Mouse (Mus musculus) cerebellum, adult 9-11 months (tissue): ENCODE measurements around the gene Gm4981.
"Not testable (repeated sequence)": the region's sequence is repeated elsewhere in the genome, so short reads cannot be mapped to it uniquely, and the experiment has no call there.

Experiments
- DNase-seq: peaks from one replicate; pipeline ENCODE4 v3.0.0; 2022

Gm4981 gene

DNA sequence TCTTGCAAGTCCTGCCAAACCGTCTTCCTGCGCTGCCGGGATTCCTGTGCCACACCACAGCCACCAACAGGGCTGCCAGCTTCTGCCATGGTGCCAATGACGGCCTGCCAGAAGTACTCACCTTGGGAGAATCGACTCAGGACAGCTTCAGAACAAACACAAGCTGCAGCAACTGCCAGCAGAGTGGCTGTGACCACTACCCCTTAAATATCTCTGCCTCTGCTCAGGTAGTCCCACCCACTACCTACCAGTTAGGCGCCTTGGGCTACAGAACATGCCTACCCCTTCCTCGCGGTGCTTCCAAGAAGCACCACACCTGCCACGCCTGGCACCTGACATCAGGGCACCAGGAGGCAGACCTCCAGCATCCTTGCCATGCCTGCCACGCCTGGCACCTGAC, at the start of gene Gm4981:
Gm4981 (minus strand) TSS at position 89 of the 400 bp plus-strand sequence.
- DNase-seq, result no peak

DNA sequence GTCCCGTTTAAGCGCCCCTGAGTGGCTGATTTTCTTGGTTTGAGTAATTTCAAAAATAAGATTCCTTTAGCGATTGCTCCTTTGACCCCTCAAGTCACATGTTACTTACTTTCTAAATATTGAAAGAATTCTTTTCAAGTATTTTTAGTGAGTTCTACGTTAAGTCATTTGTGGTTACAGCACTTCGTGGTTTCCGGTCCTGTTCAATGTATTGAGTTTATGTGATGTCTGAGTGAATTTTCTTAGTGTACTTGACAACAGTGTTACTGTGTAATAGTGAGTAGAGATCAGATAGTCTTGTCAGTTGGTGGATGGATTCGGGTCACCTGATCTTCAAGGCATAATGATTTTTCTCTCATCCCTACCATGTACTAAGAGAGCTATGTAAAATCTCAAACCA, 45.7 kb upstream of the Gm4981 start:
- no peak for DNase-seq

GRCm38 (mm10) chr10:58258466-58258865, 22.0 kb upstream of the Gm4981 start:
- no peak for DNase-seq

DNA sequence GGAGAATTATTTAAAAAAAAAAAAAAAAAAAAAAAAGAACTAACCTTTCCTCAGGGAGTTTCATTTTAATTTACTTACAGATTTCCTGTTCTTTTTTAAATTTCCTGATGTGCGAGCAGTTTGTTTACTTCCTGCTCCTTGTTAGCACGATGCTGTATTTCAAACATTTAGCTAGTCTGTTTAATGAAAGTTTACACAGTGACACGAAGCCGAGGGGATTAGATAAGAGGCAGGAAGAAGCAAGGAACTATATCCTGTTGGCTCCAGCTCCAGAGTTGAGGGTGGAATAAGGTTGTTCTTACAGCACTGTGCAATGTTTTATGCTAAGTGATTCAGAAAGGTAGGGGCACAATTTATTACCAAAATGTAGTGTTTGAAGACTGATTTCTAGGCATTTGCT, 19.5 kb upstream of the Gm4981 start:
- DNase-seq, result no peak

- DNase-seq, result peak; percentile 93
These were observed 18.9 kb upstream of the Gm4981 start, which contains the start of gene Gcc2 for GRCm38 (mm10) chr10:58255213-58255892. TSS of gene Gcc2 (plus strand) at chr10:58255497.

- DNase-seq, result peak; percentile 17
These were observed 18.2 kb upstream of the Gm4981 start for GRCm38 (mm10) chr10:58254635-58255175.

DNA sequence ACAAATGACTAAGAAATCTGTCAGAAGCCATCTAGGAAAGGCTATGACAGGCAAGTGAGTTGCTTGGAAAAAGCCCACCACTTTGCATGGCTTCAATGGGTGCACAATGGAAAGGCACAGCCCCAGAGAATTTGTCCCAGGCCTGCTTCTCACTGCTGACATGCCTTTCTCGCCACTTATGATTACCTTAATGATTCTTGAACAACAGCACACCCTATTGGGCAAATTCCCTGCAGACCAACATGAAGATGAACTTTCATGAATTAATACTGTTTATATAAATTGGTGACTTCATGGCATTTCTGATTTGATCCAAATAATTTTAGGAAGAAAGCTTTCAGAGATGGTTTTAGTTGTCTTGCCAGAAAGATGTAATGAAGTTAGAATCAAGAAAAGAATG, 13.0 kb upstream of the Gm4981 start:
- DNase-seq, result no peak

DNA sequence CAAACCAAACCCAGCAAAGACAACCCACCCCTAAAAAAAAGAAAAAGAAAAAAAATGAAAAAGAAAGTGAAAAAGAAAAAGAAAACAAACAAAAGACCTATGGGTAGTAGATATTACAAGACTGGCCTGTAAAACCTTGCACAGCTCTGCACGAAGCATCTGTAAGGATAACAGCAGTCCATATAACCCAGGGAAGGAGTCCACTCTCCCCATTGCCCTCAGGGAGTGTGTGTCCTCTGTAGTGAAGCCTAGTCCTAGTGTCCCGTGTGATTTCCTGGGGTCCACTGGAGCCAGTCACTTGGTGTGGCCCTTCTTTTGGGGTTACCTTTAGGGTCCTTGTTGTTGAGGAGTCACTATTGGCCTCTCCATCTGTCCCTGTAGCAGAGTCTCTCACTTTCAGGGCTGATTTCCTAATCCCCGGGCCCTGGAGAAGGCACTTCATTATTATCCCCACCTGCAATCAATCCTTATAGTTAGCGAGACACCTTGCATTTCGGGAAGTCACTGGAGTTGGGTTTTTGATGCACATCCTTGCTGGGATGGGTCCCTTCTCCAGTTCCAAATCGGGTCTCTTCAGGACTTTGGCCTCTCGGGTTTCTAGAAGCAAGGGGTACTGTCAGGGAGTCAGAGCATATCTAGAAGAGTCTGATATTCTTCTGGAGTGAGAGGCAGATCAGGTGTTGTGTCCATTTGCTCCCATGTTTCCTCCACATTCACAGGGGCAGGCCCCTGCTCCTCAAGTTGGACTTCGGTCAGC, 2.7 kb upstream of the Gm4981 start:
- DNase-seq, result peak; percentile 49

GRCm38 (mm10) chr10:58234985-58235384, 1.5 kb downstream of the Gm4981 start:
- peak; percentile 22 for DNase-seq

DNA sequence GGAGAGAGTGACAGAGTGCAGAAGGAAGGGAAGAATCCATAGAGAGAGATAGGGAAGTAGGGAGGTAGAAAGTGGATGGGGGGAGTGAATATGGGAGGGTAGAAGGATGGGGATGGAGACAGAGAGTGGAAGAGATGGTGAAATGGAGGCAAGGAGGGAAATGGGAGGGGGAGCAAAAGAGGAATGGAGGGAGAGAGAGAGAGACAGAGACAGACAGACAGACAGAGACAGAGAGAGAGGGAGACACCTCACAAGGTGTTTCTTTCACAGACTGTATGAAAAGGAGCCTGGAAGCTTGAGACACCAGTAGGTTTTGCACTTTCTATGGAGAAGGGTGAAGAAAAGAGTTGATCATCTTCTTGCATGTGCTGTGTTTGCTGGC, 2.8 kb downstream of the Gm4981 start:
- DNase-seq, result not testable (repeated sequence)

DNA sequence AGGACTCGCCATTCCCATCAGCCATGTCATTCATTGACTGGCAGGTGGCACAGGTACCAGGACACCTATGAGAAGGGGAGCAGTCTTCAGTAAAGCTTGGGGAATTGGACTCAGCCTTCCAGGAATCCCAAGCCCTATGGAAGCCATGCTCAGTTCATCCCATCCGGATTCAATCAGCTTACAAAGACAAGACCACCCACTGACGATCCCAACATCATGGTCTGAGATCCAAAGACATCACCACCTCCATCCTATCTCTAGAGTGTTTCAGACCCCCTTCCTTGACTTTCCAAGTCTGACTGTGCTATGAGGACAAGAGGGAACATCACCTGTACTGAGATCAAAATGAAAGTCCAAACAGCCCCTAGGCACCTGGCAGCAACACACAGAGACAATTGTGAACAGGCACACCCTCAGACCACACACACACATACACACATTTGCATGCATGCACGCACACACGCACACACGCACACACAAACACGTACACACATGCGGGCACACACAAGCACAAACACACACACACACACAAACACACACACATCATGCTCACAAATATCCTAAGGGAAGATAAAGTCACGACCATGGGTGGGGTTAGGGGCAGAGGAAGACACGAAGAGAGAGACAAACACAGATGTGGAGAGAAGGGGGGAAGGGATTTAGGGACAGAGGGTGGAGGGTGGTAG, 3.3 kb downstream of the Gm4981 start:
- DNase-seq, result peak; percentile 37

GRCm38 (mm10) chr10:58232641-58232969, 3.9 kb downstream of the Gm4981 start, which contains the start of gene Duxf3:
TSS of gene Duxf3 (minus strand) at chr10:58232675.
- not testable (repeated sequence) for DNase-seq

DNA sequence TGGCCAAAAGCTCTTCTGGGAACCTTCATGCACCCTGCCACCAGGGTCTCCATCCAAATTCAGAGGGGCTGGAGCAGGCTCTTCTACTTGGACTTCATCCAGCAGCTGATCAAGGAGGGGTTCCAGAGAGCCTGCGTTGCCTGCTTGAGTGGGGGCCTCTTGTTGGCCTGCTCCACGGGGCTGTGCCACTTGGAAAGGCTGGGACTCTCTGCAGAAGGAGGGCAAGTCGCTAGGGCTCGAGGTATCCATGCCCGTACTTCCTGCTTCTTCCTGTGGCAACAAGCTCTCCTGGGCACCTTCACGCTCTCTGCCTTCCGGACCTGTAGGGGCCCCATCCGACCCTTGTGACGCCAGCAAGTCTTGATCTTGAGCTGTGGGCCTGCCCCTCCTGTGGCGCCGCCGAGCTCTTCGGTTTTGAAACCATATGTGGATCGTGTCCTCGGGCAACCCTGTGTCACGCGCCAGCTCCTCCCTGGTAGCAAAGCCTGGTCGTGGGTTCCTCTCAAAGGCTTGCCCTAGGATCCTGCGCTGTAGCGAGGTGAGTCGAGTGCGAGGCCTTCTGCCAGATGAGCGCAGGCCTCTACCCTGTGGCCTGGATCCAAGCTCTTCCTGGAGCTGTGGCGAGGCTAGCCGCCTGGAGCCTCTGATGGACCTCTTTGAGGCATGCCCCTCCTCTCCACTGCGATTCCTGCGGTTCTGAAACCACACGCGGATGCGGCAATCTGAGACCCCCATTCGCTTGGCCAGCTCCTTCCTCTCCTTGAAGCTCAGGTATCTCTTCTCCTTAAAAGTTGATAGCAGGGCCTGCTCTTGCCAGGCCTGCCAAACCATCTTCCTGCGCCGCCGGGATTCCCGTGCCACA, 4.5 kb downstream of the Gm4981 start:
- DNase-seq, result peak; percentile 73

DNA sequence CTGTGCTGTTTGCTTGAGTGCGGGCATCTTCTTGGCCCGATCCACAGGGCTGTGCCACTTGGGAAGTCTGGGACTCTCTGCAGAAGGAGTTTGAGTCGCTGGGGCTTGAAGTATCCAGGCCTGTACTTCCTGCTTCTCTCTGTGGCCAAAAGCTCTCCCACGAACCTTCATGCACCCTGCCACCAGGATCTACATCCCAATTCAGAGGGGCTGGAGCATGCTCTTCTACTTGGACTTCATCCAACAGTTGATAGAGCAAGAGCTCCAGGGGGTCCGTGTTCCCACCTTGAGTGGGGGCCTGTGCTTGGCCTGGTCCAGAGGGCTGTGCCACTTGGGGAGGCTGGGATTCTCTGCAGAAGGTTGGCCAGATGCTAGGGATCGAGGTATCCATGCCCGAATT, 5.4 kb downstream of the Gm4981 start:
- DNase-seq, result peak; percentile 52

GRCm38 (mm10) chr10:58230021-58230420, 6.5 kb downstream of the Gm4981 start:
- not testable (repeated sequence) for DNase-seq

DNA sequence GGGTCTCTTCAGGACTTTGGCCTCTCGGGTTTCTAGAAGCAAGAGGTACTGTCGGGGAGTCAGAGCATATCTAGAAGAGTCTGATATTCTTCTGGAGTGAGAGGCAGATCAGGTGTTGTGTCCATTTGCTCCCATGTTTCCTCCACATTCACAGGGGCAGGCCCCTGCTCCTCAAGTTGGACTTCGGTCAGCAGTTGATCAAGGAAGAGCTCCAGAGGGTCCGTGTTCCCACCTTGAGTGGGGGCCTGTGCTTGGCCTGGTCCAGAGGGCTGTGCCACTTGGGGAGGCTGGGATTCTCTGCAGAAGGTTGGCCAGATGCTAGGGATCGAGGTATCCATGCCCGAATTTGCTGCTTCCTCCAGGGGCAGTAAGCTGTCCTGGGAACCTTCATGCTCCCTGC, 8.7 kb downstream of the Gm4981 start:
- peak; percentile 43 for DNase-seq

GRCm38 (mm10) chr10:58226357-58226756, 10.1 kb downstream of the Gm4981 start:
- not testable (repeated sequence) for DNase-seq

- peak; percentile 35 for DNase-seq
These were observed 11.4 kb downstream of the Gm4981 start, which contains the start of gene AW822073 for GRCm38 (mm10) chr10:58224827-58225785. TSS of gene AW822073 (minus strand) at chr10:58224930.

- peak; percentile 64 for DNase-seq
These were observed 12.3 kb downstream of the Gm4981 start for GRCm38 (mm10) chr10:58223972-58224805.

DNA sequence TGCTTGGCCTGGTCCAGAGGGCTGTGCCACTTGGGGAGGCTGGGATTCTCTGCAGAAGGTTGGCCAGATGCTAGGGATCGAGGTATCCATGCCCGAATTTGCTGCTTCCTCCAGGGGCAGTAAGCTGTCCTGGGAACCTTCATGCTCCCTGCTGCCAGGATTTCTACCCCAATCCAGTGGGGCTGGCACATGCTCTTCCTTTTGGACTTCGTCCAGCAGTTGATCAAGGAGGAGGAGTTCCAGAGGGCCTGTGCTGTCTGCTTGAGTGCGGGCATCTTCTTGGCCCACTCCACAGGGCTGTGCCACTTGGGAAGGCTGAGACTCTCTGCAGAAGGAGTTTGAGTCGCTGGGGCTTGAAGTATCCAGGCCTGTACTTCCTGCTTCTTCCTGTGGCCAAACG, 13.3 kb downstream of the Gm4981 start:
- not testable (repeated sequence) for DNase-seq
